Mouse (Mus musculus): ENCODE measurements around the gene Prdx2. TPM values are rescaled to one million over a fixed set of nuclear protein-coding genes. Genes with fewer than 3 reads are reported as not detected.
A peak's percentile ranks its signal among the peaks of the same experiment; 100 is the strongest.

The Prdx2 gene
- polyA plus RNA-seq (2015; fragmentation: Nextera tagmentation; extraction: Ambion mirVana), result 584 and 593 TPM in 2 replicates

DNA sequence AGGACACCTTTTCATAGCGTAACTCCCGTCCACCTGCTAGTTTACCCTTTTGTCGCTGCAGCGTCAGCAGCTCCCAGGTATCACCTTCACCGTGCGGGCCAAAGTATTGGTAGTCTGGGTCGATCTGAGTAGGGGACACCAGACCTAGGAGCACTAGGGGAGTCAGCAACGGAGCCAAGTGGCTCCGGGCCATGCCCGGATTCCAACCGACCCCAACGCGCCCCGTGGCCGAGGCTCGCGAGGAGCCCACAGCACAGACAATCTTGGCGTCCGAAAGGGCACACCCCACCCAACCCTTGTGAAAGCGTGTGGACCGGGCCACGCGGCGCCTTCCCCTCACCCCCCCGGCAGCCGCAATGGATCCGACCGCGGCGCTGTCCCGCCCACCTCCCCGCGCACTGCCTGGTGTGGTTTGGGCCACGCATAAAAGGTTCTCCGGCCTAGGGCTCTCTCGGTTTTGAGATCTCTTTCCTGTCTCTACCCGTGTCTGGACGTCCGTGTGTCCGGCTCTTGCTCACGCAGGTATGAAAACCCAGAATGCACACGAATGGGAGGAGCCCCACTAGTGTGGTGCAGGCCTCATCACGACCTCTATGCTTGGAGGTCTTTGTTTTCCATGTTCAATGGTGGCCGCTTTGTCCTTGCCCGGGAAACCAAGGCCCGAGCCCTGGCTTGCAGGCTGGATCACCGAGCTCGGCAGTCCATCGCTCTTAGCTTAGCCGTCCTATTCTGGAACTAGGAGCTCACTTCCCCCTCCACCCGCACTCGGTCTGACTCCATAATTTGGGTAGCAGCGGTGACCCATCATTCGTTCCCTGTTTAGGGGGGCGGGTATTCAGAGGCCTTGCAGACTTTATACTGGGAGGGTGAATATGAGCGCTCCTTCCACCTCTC lies at the start of gene Prdx2, which contains the start of the genes Gm49661 and Rnaseh2a:
Gene Prdx2, plus strand, starts transcription at position 347 of the 894 bp plus-strand sequence.
Gene Gm49661, minus strand, starts transcription at position 193 of the 894 bp plus-strand sequence.
Gene Rnaseh2a, minus strand, starts transcription at position 527 of the 894 bp plus-strand sequence.
- peak; percentile 76 for ATAC-seq (ENCODE audit: insufficient read depth, low FRiP score)

DNA sequence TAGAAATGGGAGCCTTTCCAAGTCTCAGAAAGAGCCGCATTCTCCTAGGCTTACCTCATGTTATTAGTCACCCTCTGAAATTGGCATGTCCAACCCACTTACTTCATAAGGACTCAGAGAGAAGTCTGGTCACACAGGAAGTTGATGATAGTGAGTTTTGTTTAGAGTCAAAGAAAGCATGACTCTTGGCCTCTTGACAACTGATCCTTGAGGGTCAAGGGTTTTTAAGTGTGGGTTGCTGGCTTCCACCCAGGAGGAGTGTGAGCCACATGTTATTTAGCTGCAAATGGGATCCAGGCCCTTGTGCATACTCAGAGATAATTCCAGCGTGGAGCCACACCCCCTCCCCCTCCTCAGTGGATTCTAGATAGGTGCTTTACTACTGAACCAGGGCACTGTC lies 47.8 kb upstream of the Prdx2 start:
- no peak for ATAC-seq (ENCODE audit: insufficient read depth, low FRiP score)
- Histone ChIP-seq H3K4me3 (replicated peaks; ENCODE audit: low read length) (no peak overlapping the region), H3K4me1 (ENCODE audit: control insufficient read depth, insufficient read depth, low read length) (no peaks in the 10 kb centered on the region), H3K27ac (ENCODE audit: low read length) (no peak overlapping the region), H3K9me3 (replicated peaks; ENCODE audit: control insufficient read depth, low read length) (no peaks in the 10 kb centered on the region), H3K9ac (ENCODE audit: low read length) (no peak overlapping the region), H3K36me3 (ENCODE audit: control insufficient read depth, insufficient read depth, low read length) (no peaks in the 10 kb centered on the region), H3K4me2 (ENCODE audit: low read depth, low read length) (no peak overlapping the region), H3K27me3 (ENCODE audit: control insufficient read depth, insufficient read depth, low read length) (peaks cover 4% of the 10 kb centered on the region; the same call in 1 of the 2 replicates)
- 75% methylated on average over 2 of the region's 2 CpGs for WGBS

More for the DNA sequence above, at the start of gene Prdx2, which contains the start of the genes Gm49661 and Rnaseh2a:
- Histone ChIP-seq H3K4me1 (ENCODE audit: control insufficient read depth, insufficient read depth, low read length) (peaks cover 29% of the 10 kb centered on the region), H3K4me2 (ENCODE audit: low read depth, low read length) (peak within 1 kb of the TSS; percentile 92), H3K27ac (ENCODE audit: low read length) (peak within 1 kb of the TSS; percentile 96), H3K36me3 (ENCODE audit: control insufficient read depth, insufficient read depth, low read length) (no peaks in the 10 kb centered on the region; the same call in 1 of the 2 replicates), H3K4me3 (replicated peaks; ENCODE audit: low read length) (peak within 1 kb of the TSS; percentile 81), H3K9ac (ENCODE audit: low read length) (peak within 1 kb of the TSS; percentile 92), H3K9me3 (replicated peaks; ENCODE audit: control insufficient read depth, low read length) (no peaks in the 10 kb centered on the region), H3K27me3 (ENCODE audit: control insufficient read depth, insufficient read depth, low read length) (no peaks in the 10 kb centered on the region)
- under 1% methylated on average over 56 of the region's 56 CpGs for WGBS

DNA sequence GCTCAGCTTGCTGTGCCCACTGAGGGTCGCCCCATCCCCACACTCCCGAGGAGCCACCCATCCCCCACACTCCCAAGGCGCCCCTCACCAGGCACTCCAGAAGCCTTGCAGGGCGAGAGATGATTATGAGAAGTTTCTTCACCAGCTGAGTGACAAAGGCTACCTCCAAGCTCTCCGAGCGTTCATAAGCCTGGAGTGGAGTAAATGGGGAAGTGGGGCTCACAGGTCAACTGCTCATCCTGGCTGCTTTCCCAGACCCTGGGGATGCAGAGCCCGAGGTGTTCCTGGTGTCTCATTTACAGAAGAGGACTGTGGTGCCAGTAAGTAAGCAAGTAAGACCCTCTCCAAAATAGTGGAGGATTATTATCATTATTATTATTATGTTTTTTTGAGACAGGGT lies 43.8 kb upstream of the Prdx2 start:
- Histone ChIP-seq H3K36me3 (ENCODE audit: control insufficient read depth, insufficient read depth, low read length) (no peaks in the 10 kb centered on the region), H3K27me3 (ENCODE audit: control insufficient read depth, insufficient read depth, low read length) (peaks cover 16% of the 10 kb centered on the region; the same call in 1 of the 2 replicates), H3K4me3 (replicated peaks; ENCODE audit: low read length) (no peak overlapping the region), H3K27ac (ENCODE audit: low read length) (no peak overlapping the region), H3K4me2 (ENCODE audit: low read depth, low read length) (no peak overlapping the region), H3K9me3 (replicated peaks; ENCODE audit: control insufficient read depth, low read length) (no peaks in the 10 kb centered on the region), H3K4me1 (ENCODE audit: control insufficient read depth, insufficient read depth, low read length) (0 out of 2 replicates have a peak, but pooled peaks cover 3% of the 10 kb centered on the region), H3K9ac (ENCODE audit: low read length) (no peak overlapping the region)
- whole genome bisulfite sequencing, result 71% methylated on average over 7 of the region's 7 CpGs
- ATAC-seq (ENCODE audit: insufficient read depth, low FRiP score), result no peak

DNA sequence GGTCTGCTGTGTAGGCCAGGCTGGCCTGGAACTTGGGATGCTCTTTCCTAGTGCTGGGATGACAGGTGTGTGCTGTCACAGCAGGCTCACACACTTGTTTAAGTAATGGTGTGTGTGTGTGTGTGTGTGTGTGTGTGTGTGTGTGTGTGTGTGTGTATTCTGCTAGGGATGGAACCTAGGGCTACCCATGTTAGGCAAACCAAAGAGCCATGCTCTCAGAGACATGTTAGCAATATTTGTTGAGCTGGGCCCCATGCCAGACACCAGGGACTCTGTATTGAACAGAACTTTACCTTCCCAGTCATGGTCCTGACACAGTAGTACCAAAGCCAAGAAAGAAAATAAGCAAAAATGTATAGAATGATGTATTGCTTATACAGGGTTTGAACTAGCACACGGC lies 41.9 kb upstream of the Prdx2 start:
- Histone ChIP-seq H3K4me1 (ENCODE audit: control insufficient read depth, insufficient read depth, low read length) (0 out of 2 replicates have a peak, but pooled peaks cover 3% of the 10 kb centered on the region), H3K9me3 (replicated peaks; ENCODE audit: control insufficient read depth, low read length) (no peaks in the 10 kb centered on the region), H3K27ac (ENCODE audit: low read length) (no peak overlapping the region), H3K27me3 (ENCODE audit: control insufficient read depth, insufficient read depth, low read length) (peaks cover 18% of the 10 kb centered on the region; the same call in 1 of the 2 replicates), H3K4me3 (replicated peaks; ENCODE audit: low read length) (no peak overlapping the region), H3K4me2 (ENCODE audit: low read depth, low read length) (no peak overlapping the region), H3K36me3 (ENCODE audit: control insufficient read depth, insufficient read depth, low read length) (no peaks in the 10 kb centered on the region), H3K9ac (ENCODE audit: low read length) (no peak overlapping the region)
- no peak for ATAC-seq (ENCODE audit: insufficient read depth, low FRiP score)
- WGBS, result 73% methylated on average over 1 of the region's 1 CpGs

DNA sequence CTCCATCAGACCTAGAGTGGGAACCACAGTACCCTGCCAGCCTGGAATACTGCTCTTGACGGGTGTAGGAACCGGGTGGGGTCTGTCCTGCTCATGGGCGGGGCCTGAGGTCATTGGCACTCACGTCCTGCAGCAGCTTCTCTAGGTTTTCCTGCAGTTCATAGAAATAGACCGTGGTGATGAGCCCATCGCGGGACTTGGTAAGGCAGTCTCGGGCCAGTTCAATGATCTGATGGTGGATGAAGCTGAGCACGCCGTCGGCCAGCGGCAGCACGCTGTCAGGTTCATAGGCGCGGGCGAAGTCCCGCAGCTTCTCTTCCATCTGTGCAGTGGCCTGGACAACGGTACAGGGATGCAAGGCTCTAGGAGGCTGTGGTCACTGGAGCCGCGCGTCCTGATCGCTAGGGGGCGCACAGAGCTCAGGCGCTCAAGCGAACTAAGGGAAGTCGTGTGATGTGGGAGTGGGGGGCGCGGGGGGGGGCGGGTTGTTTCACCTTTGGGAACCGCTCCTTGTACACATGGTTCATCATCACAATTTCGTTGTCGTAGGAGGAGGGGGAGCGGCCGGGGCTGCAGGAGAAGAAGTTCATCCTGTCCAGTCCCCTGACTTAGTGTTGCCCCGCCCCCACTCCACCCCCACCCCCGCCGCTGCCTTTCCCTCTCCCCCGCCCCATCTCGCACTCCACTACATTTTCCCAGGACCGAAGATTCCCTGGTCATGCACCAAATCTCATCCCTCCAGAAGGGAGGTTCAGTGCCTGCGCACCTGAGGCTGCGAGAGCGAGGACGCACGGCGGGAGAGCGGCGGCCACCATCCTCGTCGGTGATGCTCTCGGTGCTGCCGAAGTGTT lies 40.7 kb upstream of the Prdx2 start:
- Histone ChIP-seq H3K9me3 (replicated peaks; ENCODE audit: control insufficient read depth, low read length) (no peaks in the 10 kb centered on the region), H3K27me3 (ENCODE audit: control insufficient read depth, insufficient read depth, low read length) (peaks cover 20% of the 10 kb centered on the region; the same call in 1 of the 2 replicates), H3K4me1 (ENCODE audit: control insufficient read depth, insufficient read depth, low read length) (0 out of 2 replicates have a peak, but pooled peaks cover 3% of the 10 kb centered on the region), H3K9ac (ENCODE audit: low read length) (peak overlapping the region; percentile 12; the same call in 1 of the 2 replicates), H3K4me2 (ENCODE audit: low read depth, low read length) (peak overlapping the region; percentile 67), H3K36me3 (ENCODE audit: control insufficient read depth, insufficient read depth, low read length) (no peaks in the 10 kb centered on the region), H3K4me3 (replicated peaks; ENCODE audit: low read length) (peak overlapping the region; percentile 36), H3K27ac (ENCODE audit: low read length) (no peak overlapping the region)
- 3% methylated on average over 51 of the region's 52 CpGs for whole genome bisulfite sequencing
- ATAC-seq (ENCODE audit: insufficient read depth, low FRiP score), result peak; percentile 79; the same call in 1 of the 2 replicates

DNA sequence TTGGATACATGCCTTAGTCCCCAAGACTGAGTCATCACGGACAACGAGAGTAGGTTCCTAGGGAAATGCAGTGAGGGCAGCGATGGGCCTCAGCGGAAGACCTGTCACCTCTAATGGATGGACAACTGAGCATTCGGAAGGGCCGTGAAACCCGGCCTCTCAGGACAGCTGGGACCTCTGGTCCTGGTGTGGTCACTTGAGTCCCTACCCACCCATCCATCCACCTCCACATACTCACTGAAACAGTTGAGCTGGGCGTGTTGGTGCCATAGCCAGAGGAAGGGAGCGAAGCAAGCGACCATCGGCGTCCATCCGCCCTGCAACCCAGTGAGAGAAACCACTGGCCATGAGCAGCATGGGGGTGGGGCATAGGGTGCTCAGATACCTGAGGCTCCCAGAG lies 38.8 kb upstream of the Prdx2 start:
- no peak overlapping the region for H3K9ac ChIP-seq (ENCODE audit: low read length)
- H3K4me3 ChIP-seq (replicated peaks; ENCODE audit: low read length), result no peak overlapping the region
- H3K4me2 ChIP-seq (ENCODE audit: low read depth, low read length), result no peak overlapping the region
- 0 out of 2 replicates have a peak, but pooled peaks cover 3% of the 10 kb centered on the region for H3K4me1 ChIP-seq (ENCODE audit: control insufficient read depth, insufficient read depth, low read length)
- no peak for ATAC-seq (ENCODE audit: insufficient read depth, low FRiP score)
- peaks cover 39% of the 10 kb centered on the region for H3K27me3 ChIP-seq (ENCODE audit: control insufficient read depth, insufficient read depth, low read length)
- no peaks in the 10 kb centered on the region for H3K36me3 ChIP-seq (ENCODE audit: control insufficient read depth, insufficient read depth, low read length)
- no peak overlapping the region for H3K27ac ChIP-seq (ENCODE audit: low read length)
- WGBS, result 85% methylated on average over 13 of the region's 13 CpGs
- no peaks in the 10 kb centered on the region for H3K9me3 ChIP-seq (replicated peaks; ENCODE audit: control insufficient read depth, low read length)

DNA sequence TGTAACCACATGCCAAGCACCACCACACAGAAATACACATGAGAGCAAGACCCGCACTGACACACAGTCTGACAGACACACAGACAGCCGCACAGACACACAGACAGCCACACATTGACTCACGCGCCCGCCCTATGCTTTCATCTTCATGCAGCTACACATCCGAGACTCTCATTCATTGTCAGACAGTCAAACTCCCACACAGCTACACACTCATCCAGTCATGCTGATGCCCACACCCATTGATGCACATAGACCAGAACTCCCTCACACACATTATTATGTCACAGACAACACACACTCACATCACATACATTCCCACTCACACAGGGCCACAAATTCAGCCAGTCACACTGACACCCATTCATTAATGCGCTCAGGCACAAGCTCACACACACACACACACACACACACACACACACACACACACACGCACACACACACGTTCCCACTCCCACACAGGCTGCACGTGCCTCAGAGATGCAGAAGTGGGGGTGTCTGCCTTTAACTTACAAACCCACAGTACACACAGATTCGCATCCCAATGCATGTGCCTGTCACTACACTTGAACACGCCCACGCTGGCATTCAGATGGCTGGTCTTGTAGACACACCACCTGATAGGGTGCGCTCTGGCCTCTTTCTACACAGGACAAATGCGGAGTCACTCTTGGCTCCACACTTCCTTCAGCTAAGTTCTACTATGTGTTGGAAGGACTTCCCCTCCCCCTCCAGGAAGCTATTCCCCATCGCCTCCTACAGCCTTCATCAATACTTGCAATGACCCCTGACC lies 35.4 kb upstream of the Prdx2 start:
- H3K4me2 ChIP-seq (ENCODE audit: low read depth, low read length), result no peak overlapping the region
- ATAC-seq (ENCODE audit: insufficient read depth, low FRiP score), result no peak
- H3K27me3 ChIP-seq (ENCODE audit: control insufficient read depth, insufficient read depth, low read length), result peaks cover 62% of the 10 kb centered on the region
- H3K9ac ChIP-seq (ENCODE audit: low read length), result no peak overlapping the region
- H3K36me3 ChIP-seq (ENCODE audit: control insufficient read depth, insufficient read depth, low read length), result no peaks in the 10 kb centered on the region
- H3K4me1 ChIP-seq (ENCODE audit: control insufficient read depth, insufficient read depth, low read length), result peaks cover 4% of the 10 kb centered on the region; the same call in 1 of the 2 replicates
- WGBS, result 83% methylated on average over 16 of the region's 16 CpGs
- H3K4me3 ChIP-seq (replicated peaks; ENCODE audit: low read length), result no peak overlapping the region
- no peaks in the 10 kb centered on the region for H3K9me3 ChIP-seq (replicated peaks; ENCODE audit: control insufficient read depth, low read length)
- H3K27ac ChIP-seq (ENCODE audit: low read length), result no peak overlapping the region

DNA sequence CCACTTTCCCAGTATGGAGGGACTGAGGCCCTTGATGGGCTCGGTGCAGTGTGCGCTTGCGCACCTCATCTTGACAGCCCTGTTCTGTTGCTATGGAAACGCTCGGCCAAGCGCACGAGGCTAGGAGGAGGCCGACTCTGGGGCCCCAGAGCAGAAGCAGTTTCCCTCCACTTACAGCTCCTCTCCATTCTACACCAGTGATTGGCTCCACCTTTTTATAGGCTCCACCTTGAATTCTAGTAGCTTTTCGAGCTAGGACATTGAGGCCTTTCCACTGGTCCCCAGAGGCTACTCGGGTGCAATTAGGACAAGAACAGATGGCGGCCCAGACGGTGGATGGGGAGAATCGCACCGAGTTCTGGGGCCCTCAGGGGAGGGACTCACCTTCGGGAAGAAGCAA lies 34.5 kb upstream of the Prdx2 start:
- H3K9ac ChIP-seq (ENCODE audit: low read length), result no peak overlapping the region
- no peaks in the 10 kb centered on the region for H3K36me3 ChIP-seq (ENCODE audit: control insufficient read depth, insufficient read depth, low read length)
- ATAC-seq (ENCODE audit: insufficient read depth, low FRiP score), result no peak
- H3K4me1 ChIP-seq (ENCODE audit: control insufficient read depth, insufficient read depth, low read length), result peaks cover 4% of the 10 kb centered on the region; the same call in 1 of the 2 replicates
- H3K4me2 ChIP-seq (ENCODE audit: low read depth, low read length), result no peak overlapping the region
- no peak overlapping the region for H3K27ac ChIP-seq (ENCODE audit: low read length)
- H3K27me3 ChIP-seq (ENCODE audit: control insufficient read depth, insufficient read depth, low read length), result peaks cover 53% of the 10 kb centered on the region
- H3K4me3 ChIP-seq (replicated peaks; ENCODE audit: low read length), result no peak overlapping the region
- under 1% methylated on average over 15 of the region's 15 CpGs for WGBS
- H3K9me3 ChIP-seq (replicated peaks; ENCODE audit: control insufficient read depth, low read length), result no peaks in the 10 kb centered on the region
